Mouse (Mus musculus) testis, adult 2 months (tissue): ENCODE data around the gene Wdr70. TPM values are rescaled to one million over a fixed set of nuclear protein-coding genes. Genes with fewer than 3 reads are reported as not detected.

ENCODE experiments used
- H3K27ac ChIP-seq: fragments of 200-500 bp; 2 replicates; pipeline ENCODE4 v1.5.1; 2012; ENCODE audit warnings: low read depth, low read length; ENCODE audit not compliant: control insufficient read depth, insufficient read depth
- H3K27me3 ChIP-seq: fragments of 200-500 bp; 2 replicates; pipeline ENCODE4 v1.6.1; 2012; ENCODE audit warnings: mild to moderate bottlenecking, low read length, moderate library complexity; ENCODE audit not compliant: control insufficient read depth, insufficient read depth
- H3K36me3 ChIP-seq: fragments of 200-500 bp; 2 replicates; pipeline ENCODE4 v1.6.1; 2012; ENCODE audit warnings: mild to moderate bottlenecking, low read length; ENCODE audit not compliant: control insufficient read depth, insufficient read depth
- H3K4me1 ChIP-seq: fragments of 200-500 bp; 2 replicates; pipeline ENCODE4 v1.6.1; 2012; ENCODE audit warnings: low read length; ENCODE audit not compliant: control insufficient read depth, insufficient read depth
- H3K4me3 ChIP-seq: fragments of 200-500 bp; 2 replicates; pipeline ENCODE4 v1.5.1; 2012; ENCODE audit warnings: low read depth, mild to moderate bottlenecking, low read length, moderate library complexity, mixed read lengths; ENCODE audit not compliant: control insufficient read depth
- CTCF ChIP-seq: fragments of 200-500 bp; IDR thresholded peaks from 2 replicates; pipeline ENCODE4 v1.5.1; 2012; ENCODE audit warnings: low read depth, mild to moderate bottlenecking, inconsistent platforms, low read length, moderate library complexity; ENCODE audit not compliant: control insufficient read depth, insufficient read depth, insufficient replicate concordance
- POLR2A ChIP-seq: fragments of 200-500 bp; IDR thresholded peaks from 2 replicates; pipeline ENCODE4 v1.6.1; 2012; ENCODE audit warnings: low read depth, mild to moderate bottlenecking, inconsistent platforms, low read length, moderate library complexity; ENCODE audit not compliant: control insufficient read depth
- polyA plus RNA-seq: library from polyadenylated mRNA; depleted of rRNA; stranded (reverse); fragments of >200 nt; gene quantifications from 2 replicates; pipeline ENCODE4 v1.2.3, GENCODE M21; 2012

The Wdr70 gene
- polyA plus RNA-seq, 1 experiment: 31.3 TPM

- H3K4me3 ChIP-seq: no peak overlapping the region
- no peaks in the 10 kb centered on the region for H3K4me1 ChIP-seq
- no peaks in the 10 kb centered on the region for H3K27me3 ChIP-seq
- TF ChIP-seq POLR2A (no peak), CTCF (no peak)
- H3K36me3 ChIP-seq: no peaks in the 10 kb centered on the region
- no peak overlapping the region for H3K27ac ChIP-seq
Observed at GRCm38 (mm10) chr15:8011418-8011817, 87.6 kb downstream of the Wdr70 start.

DNA sequence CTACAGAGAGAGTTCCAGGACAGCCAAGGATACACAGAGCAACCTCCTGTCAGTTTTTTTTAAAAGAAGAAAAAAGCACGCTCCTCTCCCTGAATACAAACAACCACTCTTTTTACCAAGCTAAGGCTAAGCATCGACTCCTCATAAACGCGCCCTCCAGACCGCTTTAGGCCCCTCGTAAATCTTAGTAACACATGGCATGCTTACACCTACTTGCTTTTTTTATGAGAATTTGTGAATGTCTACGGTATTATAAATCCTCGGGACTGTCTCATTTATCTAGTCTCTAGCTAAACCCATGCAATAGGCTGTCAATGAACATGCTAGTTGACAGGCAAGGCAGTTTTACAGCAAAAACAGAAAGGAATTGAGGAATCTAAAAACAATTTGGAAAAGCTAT lies 91.6 kb downstream of the Wdr70 start:
- Histone ChIP-seq H3K36me3 (no peaks in the 10 kb centered on the region), H3K27me3 (no peaks in the 10 kb centered on the region), H3K4me3 (no peak overlapping the region), H3K4me1 (no peaks in the 10 kb centered on the region), H3K27ac (no peak overlapping the region)
- TF ChIP-seq CTCF: no peak
- no peak for TF ChIP-seq POLR2A

GRCm38 (mm10) chr15:8006056-8006455 lies 93.0 kb downstream of the Wdr70 start:
- no peak for TF ChIP-seq CTCF
- no peak for TF ChIP-seq POLR2A
- no peak overlapping the region for H3K4me3 ChIP-seq
- no peaks in the 10 kb centered on the region for H3K36me3 ChIP-seq
- H3K27me3 ChIP-seq: no peaks in the 10 kb centered on the region
- no peak overlapping the region for H3K27ac ChIP-seq
- H3K4me1 ChIP-seq: no peaks in the 10 kb centered on the region

DNA sequence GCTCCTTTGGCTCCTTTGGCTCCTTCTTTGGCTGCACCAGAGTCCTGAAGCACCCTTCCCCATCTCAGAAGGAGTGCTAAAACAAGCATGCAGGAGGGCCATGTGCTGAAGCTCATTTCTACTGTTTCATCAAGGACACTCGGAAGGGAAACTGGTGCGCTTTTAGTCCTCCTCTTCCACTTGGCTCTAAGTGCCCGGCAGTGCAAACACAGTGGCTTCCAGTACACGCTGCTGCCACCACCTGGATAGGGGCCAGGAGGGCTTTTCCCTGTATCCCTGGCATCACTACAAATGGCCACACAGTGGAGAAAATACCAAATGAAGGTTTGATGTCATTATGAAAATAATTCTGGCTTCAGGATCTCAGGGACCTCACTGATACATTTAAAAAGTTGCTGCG lies 93.5 kb downstream of the Wdr70 start:
- Histone ChIP-seq H3K36me3 (no peaks in the 10 kb centered on the region), H3K27ac (no peak overlapping the region), H3K4me1 (no peaks in the 10 kb centered on the region), H3K4me3 (no peak overlapping the region), H3K27me3 (no peaks in the 10 kb centered on the region)
- TF ChIP-seq CTCF (no peak), POLR2A (no peak)

DNA sequence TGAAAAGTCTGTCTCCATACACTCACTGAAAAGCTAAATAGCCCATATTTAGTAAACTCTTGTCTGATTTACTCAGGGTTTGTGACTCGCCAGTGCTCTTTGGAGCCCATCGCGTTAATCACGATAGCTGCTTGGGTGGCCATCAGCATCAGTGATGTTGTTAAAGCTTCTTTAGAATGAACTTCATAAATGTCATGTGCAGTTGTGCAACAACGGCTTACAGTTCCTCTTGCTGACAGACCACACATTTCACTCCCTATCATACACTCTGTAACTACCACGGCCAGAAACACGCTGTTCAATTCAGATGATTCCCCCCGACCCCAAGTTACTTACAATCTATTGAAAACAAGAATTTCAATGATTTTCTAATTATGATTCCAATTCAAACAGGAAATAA lies 95.2 kb downstream of the Wdr70 start:
- Histone ChIP-seq H3K4me1 (0 out of 2 replicates have a peak, but pooled peaks cover 3% of the 10 kb centered on the region), H3K27me3 (no peaks in the 10 kb centered on the region), H3K27ac (no peak overlapping the region), H3K4me3 (no peak overlapping the region), H3K36me3 (no peaks in the 10 kb centered on the region)
- TF ChIP-seq CTCF (no peak), POLR2A (no peak)

DNA sequence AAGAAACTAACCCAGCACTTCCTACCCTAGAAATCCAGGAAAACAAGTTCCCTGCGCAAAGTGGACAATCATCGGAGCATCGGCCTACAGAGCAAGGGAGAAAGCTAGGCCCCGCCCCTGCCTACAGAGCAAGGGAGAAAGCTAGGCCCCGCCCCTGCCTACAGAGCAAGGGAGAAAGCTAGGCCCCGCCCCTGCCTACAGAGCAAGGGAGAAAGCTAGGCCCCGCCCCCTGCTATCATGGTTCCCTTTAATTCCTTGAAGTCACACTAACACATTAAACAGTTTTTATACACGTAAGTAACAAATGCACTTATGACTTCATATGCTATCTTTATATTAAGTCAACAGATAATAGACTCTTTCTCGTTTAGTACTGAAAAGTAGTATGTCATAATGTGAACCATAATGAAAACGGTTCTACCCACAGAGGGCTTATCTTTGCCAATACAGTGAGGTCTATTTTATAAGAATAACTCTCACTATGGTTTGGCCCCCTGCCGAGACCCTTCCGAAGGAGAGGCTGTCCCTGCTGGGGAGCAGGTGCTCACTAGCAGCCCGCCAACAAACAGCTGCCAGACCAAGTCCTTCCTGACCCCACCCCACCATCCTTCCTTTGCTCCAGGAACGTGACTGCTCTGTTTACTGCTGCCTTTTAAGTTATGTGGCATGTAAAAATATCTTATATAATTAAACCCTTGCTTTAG lies 100.0 kb downstream of the Wdr70 start:
- no peaks in the 10 kb centered on the region for H3K27me3 ChIP-seq
- TF ChIP-seq POLR2A (no peak), CTCF (no peak)

DNA sequence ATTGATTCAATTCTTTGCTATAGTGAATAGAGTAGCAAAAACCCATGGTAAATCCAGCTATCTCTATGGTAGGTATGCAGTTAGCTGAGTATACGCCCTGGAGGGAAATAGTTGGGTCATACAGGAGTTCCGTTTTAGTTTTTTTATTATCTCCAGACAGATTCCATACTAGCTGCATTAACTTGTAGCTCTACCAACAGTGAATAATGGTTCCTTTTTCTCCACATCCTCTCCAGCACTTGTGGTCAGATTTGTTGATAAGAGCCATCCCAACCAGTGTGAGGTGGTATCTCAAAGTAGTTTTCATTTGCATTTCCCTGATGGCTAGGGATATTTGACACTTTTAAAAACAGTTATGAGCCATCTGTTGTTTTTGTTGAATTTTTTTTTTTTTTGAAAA lies 100.9 kb downstream of the Wdr70 start:
- 0 out of 2 replicates have a peak, but pooled peaks cover 3% of the 10 kb centered on the region for H3K4me1 ChIP-seq
- TF ChIP-seq CTCF: no peak
- no peak for TF ChIP-seq POLR2A
- H3K27ac ChIP-seq: no peak overlapping the region
- H3K4me3 ChIP-seq: no peak overlapping the region
- no peaks in the 10 kb centered on the region for H3K36me3 ChIP-seq
- no peaks in the 10 kb centered on the region for H3K27me3 ChIP-seq

More for the DNA sequence above, 100.0 kb downstream of the Wdr70 start:
- Histone ChIP-seq H3K36me3 (no peaks in the 10 kb centered on the region), H3K4me1 (0 out of 2 replicates have a peak, but pooled peaks cover 3% of the 10 kb centered on the region), H3K27ac (no peak overlapping the region), H3K4me3 (no peak overlapping the region)

GRCm38 (mm10) chr15:7993721-7994120 lies 105.3 kb downstream of the Wdr70 start:
- H3K27ac ChIP-seq: no peak overlapping the region
- no peak for TF ChIP-seq CTCF
- TF ChIP-seq POLR2A: no peak
- no peaks in the 10 kb centered on the region for H3K27me3 ChIP-seq
- H3K4me3 ChIP-seq: no peak overlapping the region
- no peaks in the 10 kb centered on the region for H3K4me1 ChIP-seq
- H3K36me3 ChIP-seq: no peaks in the 10 kb centered on the region
